Mouse (Mus musculus) thymus, adult 2 months (tissue): ENCODE measurements around the gene Arhgap17.

ENCODE experiments used
- CTCF ChIP-seq: fragments of 200-500 bp; IDR thresholded peaks from 2 replicates; pipeline ENCODE4 v1.5.1; 2012; ENCODE audit warnings: mild to moderate bottlenecking, control low read depth, low read length, moderate library complexity, borderline replicate concordance; ENCODE audit not compliant: control insufficient read depth, poor library complexity, insufficient read depth; ENCODE audit errors: extremely low read depth
- POLR2A ChIP-seq: fragments of 200-500 bp; IDR thresholded peaks from 2 replicates; pipeline ENCODE4 v1.6.1; 2012; ENCODE audit warnings: mild to moderate bottlenecking, low read length, control low read depth, moderate library complexity; ENCODE audit not compliant: control insufficient read depth, poor library complexity, insufficient read depth; ENCODE audit errors: extremely low read depth

DNA sequence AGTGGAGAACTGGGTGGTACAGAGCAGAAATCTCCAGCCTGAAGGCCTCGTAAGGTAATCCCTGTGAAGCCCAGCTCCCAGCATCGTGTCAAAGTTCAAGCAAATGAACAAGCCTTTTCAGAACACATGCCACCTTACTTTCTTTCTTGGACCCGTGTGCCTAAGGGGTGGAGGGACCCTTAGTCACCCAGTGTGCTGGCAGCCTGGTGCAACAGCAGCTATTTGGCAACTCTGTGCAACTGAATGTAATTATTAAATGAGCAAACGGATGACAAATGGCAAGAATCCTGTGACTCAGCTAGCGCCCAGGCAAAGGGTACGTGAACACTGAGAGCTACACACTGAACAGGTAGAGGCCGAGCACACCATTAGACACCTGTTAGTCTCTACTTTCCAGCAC, 75.8 kb downstream of the Arhgap17 start:
- no peak for TF ChIP-seq CTCF
- TF ChIP-seq POLR2A, result no peak
